ENCODE assay signal across 17 mouse cellular contexts in genomic region chr1:64852272-64852671, GRCm38 (mm10).
DNase-seq lines count a peak whose midpoint lies in the region; ATAC-seq and TF ChIP-seq lines count a peak whose summit lies in the region.
"Had no signal": no experiment of that assay in that cellular context is flagged by ENCODE, and none has a peak within 500 bp of the region (broad histone marks: within the 10 kb centered on the region; RNA-seq: fewer than 3 reads in every experiment).

No protein-coding gene starts in this region.

- intact Hi-C loops in gastrocnemius, adult 2 months (cut with DNase I), result no loop called here

- H3K4me3 ChIP-seq in gastrocnemius, adult 2 months, result no peak overlapping the region
- H3K4me3 ChIP-seq: embryonic facial prominence, embryonic 12.5 days; forebrain, embryonic 12.5 days; heart, embryonic 13.5 days; midbrain, embryonic 10.5 days had no signal

- no peak for TF ChIP-seq CTCF in gastrocnemius, adult 2 months (IDR thresholded peaks at IDR 0.05)

- peak; percentile 17 to 56; a peak in 2 of 4 replicates for ATAC-seq in hematopoietic stem cell, adult 5-6 weeks (replicated peaks in 1 of 2; ENCODE audit: insufficient read depth in 1 of 2, low FRiP score in 2 of 2, low TSS enrichment in 1 of 2, low read depth in 1 of 2, poor library complexity in 2 of 2, severe bottlenecking in 2 of 2)
- ATAC-seq in erythroid progenitor cell, adult 5-6 weeks (replicated peaks; ENCODE audit: low FRiP score, poor library complexity, severe bottlenecking), result no peak

- DNase-seq in gastrocnemius, adult 2 months, result peak; percentile 30
- no peak for DNase-seq in gastrocnemius, adult 18-20 months (ENCODE audit: low spot score)
- peak; percentile 50 to 70 for DNase-seq in kidney, postnatal 4 days
- no peak for DNase-seq in kidney, adult 8-10 months
- DNase-seq in 3T3-L1 (ENCODE audit: low read depth, low spot score), result peak; percentile 80
- DNase-seq in testis, postnatal 14 days (ENCODE audit: low spot score), result no peak
- DNase-seq: adrenal gland, postnatal 36 days; cerebellum, postnatal 14 days; gastrocnemius, postnatal 25 days; thymus, adult 2 months had no signal

- no peak overlapping the region for H3K27ac ChIP-seq in gastrocnemius, adult 2 months
- H3K27ac ChIP-seq: embryonic facial prominence, embryonic 12.5 days; forebrain, embryonic 12.5 days; heart, embryonic 13.5 days; hindbrain, embryonic 14.5 days; midbrain, embryonic 10.5 days had no signal

Comparison
In these comparisons a context has a peak if more than half of its experiments do, and no peak if none do; other contexts are left out.
1. DNase-seq: peak in gastrocnemius, adult 2 months (single experiment), kidney, postnatal 4 days (2 of 2) and 3T3-L1 (single experiment); none in gastrocnemius, adult 18-20 months (single experiment), kidney, adult 8-10 months (0 of 2) and testis, postnatal 14 days (single experiment).